Mouse (Mus musculus): ENCODE results near the gene Zfp326.

The Zfp326 gene

GRCm38 (mm10) chr5:105941951-105942350 lies 65.6 kb downstream of the Zfp326 start:
- DNase-seq (ENCODE audit: low read depth, low spot score) = no peak
